Mouse (Mus musculus): ENCODE data around the gene Dqx1. TPM values are rescaled to one million over a fixed set of nuclear protein-coding genes. Genes with fewer than 3 reads are reported as not detected.

Gene Dqx1
- total RNA-seq, 1 experiment = 3.7 TPM

DNA sequence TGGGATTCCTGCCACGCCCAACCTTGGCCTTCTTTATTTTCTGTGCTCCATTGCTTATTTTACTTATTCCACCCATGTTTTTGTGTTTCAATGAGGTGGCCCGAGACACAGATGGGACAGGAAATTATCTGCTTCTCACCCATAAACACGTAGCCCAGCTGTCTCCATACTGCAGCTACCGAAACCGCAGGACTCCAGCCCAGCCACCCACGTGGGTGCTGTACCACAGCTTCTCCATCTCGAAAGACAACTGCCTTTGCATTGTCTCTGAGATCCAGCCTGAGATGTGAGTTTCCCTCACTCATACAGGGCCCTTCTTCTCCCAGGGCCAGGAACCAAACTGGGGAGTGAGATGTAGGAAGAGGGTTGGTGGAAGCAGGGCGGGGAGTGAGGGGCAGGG, 8.4 kb downstream of the Dqx1 start:
- no peak overlapping the region for H3K4me3 ChIP-seq (ENCODE audit: insufficient read depth in 1 of 2, low read depth in 1 of 2, low read length in 2 of 2, poor library complexity in 1 of 2, severe bottlenecking in 1 of 2)
- in situ Hi-C loops (cut with MboI; ENCODE audit: low sequenced_read_pairs in 2 of 2, unreplicated experiment in 2 of 2) = loop anchor here (25.0 kb wide), 2 partner anchors 646 to 1521 kb away; partner anchors contain the start of genes Cyp26b1 (in 1 of the 2) and Vax2 (in 1 of the 2)
- no peak for TF ChIP-seq ZNF384 (IDR thresholded peaks at IDR 0.05; ENCODE audit: low read depth, low read length)
- TF ChIP-seq ZC3H11A (IDR thresholded peaks at IDR 0.05; ENCODE audit: borderline replicate concordance, low read depth, low read length) = no peak
- TF ChIP-seq MAFK (IDR thresholded peaks at IDR 0.05; ENCODE audit: insufficient read depth, low read depth, low read length) = no peak
- TF ChIP-seq HCFC1 (IDR thresholded peaks at IDR 0.05; ENCODE audit: borderline replicate concordance, insufficient read depth, low read length) = no peak
- no peak for TF ChIP-seq CHD2 (IDR thresholded peaks at IDR 0.05; ENCODE audit: low read depth, low read length)

DNA sequence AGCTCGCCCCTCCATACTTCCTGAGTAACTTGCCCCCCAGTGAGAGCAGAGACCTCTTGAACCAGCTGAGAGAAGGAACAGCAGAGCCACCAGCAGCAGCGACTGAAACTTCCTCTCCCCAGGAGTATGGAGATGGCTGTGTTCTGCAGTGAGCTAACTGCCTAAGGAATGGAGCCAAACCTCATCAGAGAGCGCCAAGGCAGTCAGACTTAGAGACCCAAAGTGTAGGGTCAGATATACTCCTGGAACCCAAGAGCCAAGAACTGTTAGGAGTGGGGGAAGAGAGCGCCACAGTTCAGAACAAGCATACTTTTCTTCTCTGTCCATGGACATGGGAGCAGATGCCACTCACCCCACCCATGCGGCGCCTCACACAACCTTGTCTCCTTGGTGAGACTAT, 8.8 kb downstream of the Dqx1 start:
- no peaks in the 10 kb centered on the region for H3K36me3 ChIP-seq (ENCODE audit: control insufficient read depth, insufficient read depth, low read length, poor library complexity, severe bottlenecking)
- in situ Hi-C loops (cut with MboI; ENCODE audit: low sequenced_read_pairs in 2 of 2, unreplicated experiment in 2 of 2) = loop anchor here (25.0 kb wide), 2 partner anchors 646 to 1521 kb away; partner anchors contain the start of genes Cyp26b1 (in 1 of the 2) and Vax2 (in 1 of the 2)
- H3K4me1 ChIP-seq (ENCODE audit: control insufficient read depth in 2 of 2, insufficient read depth in 2 of 2, low read length in 2 of 2, poor library complexity in 1 of 2) = peaks cover 0 to 3% of the 10 kb centered on the region in 2 experiments; a peak in 1 of 4 replicates
- H3K4me3 ChIP-seq (ENCODE audit: insufficient read depth in 1 of 2, low read depth in 1 of 2, low read length in 2 of 2, poor library complexity in 1 of 2, severe bottlenecking in 1 of 2) = no peak overlapping the region
- no peaks in the 10 kb centered on the region for H3K9me3 ChIP-seq (ENCODE audit: control insufficient read depth, insufficient read depth, low read depth, low read length)
- H3K27ac ChIP-seq (ENCODE audit: insufficient read depth, low read depth, low read length, poor library complexity, severe bottlenecking) = no peak overlapping the region
- H3K9ac ChIP-seq (ENCODE audit: insufficient read depth, low read depth, low read length, poor library complexity, severe bottlenecking) = no peak overlapping the region
- no peak for TF ChIP-seq MAFK (IDR thresholded peaks at IDR 0.05; ENCODE audit: insufficient read depth, low read depth, low read length)
- TF ChIP-seq HCFC1 (IDR thresholded peaks at IDR 0.05; ENCODE audit: borderline replicate concordance, insufficient read depth, low read length) = no peak
- no peak for TF ChIP-seq CHD2 (IDR thresholded peaks at IDR 0.05; ENCODE audit: low read depth, low read length)
- no peak for TF ChIP-seq ZNF384 (IDR thresholded peaks at IDR 0.05; ENCODE audit: low read depth, low read length)
- TF ChIP-seq ZC3H11A (IDR thresholded peaks at IDR 0.05; ENCODE audit: borderline replicate concordance, low read depth, low read length) = no peak
- no peak for DNase-seq (ENCODE audit: low read depth, low spot score)

More for the DNA sequence above, 8.4 kb downstream of the Dqx1 start:
- DNase-seq (ENCODE audit: low read depth, low spot score) = no peak
- Histone ChIP-seq H3K9ac (ENCODE audit: insufficient read depth, low read depth, low read length, poor library complexity, severe bottlenecking) (no peak overlapping the region), H3K9me3 (ENCODE audit: control insufficient read depth, insufficient read depth, low read depth, low read length) (no peaks in the 10 kb centered on the region), H3K36me3 (ENCODE audit: control insufficient read depth, insufficient read depth, low read length, poor library complexity, severe bottlenecking) (no peaks in the 10 kb centered on the region), H3K4me1 (ENCODE audit: control insufficient read depth in 2 of 2, insufficient read depth in 2 of 2, low read length in 2 of 2, poor library complexity in 1 of 2) (peaks cover 0 to 1% of the 10 kb centered on the region in 2 experiments; a peak in 1 of 4 replicates), H3K27ac (ENCODE audit: insufficient read depth, low read depth, low read length, poor library complexity, severe bottlenecking) (no peak overlapping the region)

DNA sequence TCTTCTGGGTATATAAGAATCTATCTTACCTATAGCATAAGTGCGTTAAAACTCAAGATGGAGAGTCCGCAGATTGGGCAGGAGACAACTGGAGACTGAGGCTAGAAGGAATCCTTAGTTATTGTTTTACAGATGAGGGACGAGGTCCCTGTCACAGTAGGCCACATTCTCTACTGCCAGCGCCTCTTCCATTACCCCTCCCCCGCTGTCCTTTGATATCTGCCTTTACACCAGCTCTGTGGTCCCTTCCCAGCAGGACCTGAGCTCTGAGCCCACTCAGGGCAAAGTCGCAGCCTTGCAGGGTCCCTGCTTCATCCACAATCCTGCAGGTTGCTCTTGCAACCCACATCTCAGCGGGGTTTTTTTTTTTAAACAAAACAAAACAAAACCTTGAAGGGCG, 10.6 kb downstream of the Dqx1 start:
- Histone ChIP-seq H3K4me1 (ENCODE audit: control insufficient read depth in 2 of 2, insufficient read depth in 2 of 2, low read length in 2 of 2, poor library complexity in 1 of 2) (peaks cover 0 to 3% of the 10 kb centered on the region in 2 experiments; a peak in 1 of 4 replicates), H3K9ac (ENCODE audit: insufficient read depth, low read depth, low read length, poor library complexity, severe bottlenecking) (no peak overlapping the region), H3K4me3 (ENCODE audit: insufficient read depth in 1 of 2, low read depth in 1 of 2, low read length in 2 of 2, poor library complexity in 1 of 2, severe bottlenecking in 1 of 2) (peak overlapping the region in 1 of 2 experiments; percentile 43; a peak in 2 of 4 replicates), H3K36me3 (ENCODE audit: control insufficient read depth, insufficient read depth, low read length, poor library complexity, severe bottlenecking) (no peaks in the 10 kb centered on the region), H3K27ac (ENCODE audit: insufficient read depth, low read depth, low read length, poor library complexity, severe bottlenecking) (no peak overlapping the region), H3K9me3 (ENCODE audit: control insufficient read depth, insufficient read depth, low read depth, low read length) (no peaks in the 10 kb centered on the region)
- no peak for TF ChIP-seq MAFK (IDR thresholded peaks at IDR 0.05; ENCODE audit: insufficient read depth, low read depth, low read length)
- 0 out of 2 replicates have a peak, but pooled peaks have one; percentile 32 for TF ChIP-seq ZNF384 (IDR thresholded peaks at IDR 0.05; ENCODE audit: low read depth, low read length)
- no peak for TF ChIP-seq CHD2 (IDR thresholded peaks at IDR 0.05; ENCODE audit: low read depth, low read length)
- in situ Hi-C loops (cut with MboI; ENCODE audit: low sequenced_read_pairs in 2 of 2, unreplicated experiment in 2 of 2) = loop anchor here (25.0 kb wide), 2 partner anchors 644 to 1519 kb away; partner anchors contain the start of genes Cyp26b1 (in 1 of the 2) and Vax2 (in 1 of the 2)
- DNase-seq (ENCODE audit: low read depth, low spot score) = no peak

DNA sequence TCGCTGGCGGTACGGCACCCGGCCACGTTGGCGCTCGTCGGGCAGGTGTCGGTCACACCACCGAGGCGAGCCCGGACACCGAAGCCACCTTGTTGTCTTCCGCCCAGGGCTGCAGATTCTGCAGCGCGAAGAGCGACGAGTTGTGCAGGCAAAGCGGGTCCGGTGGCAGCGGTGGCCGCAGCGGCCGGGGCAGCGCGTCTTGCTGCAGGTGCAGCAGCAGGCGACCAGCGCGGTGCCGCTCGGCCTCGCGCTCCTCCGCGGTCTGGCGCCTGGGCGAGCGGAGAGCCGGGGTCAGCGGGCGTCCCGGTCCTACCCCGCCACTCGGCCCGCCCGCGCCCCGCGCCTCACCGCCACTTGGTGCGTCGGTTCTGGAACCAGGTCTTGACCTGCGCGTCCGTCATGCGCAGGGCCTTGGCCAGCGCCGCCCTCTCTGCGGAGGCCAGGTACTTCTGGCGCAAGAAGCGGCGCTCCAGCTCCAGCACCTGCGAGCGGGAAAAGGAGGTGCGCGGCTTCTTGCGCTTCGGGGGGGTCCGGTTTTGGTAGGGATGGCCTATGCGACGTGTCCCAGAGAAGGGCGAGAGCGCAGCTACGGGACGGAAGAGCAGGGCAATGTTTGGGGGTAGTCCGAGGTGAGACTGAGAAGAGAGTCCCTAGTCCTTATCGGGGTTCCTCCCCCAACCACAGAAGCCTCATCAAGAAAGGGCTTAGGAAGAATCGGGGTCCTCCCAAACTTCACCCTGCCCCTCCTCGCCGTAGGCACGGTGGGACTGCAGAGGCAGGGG, 11.3 kb downstream of the Dqx1 start:
- TF ChIP-seq ZC3H11A (IDR thresholded peaks at IDR 0.05; ENCODE audit: borderline replicate concordance, low read depth, low read length) (no peak), CHD2 (IDR thresholded peaks at IDR 0.05; ENCODE audit: low read depth, low read length) (no peak), MAFK (IDR thresholded peaks at IDR 0.05; ENCODE audit: insufficient read depth, low read depth, low read length) (no peak), HCFC1 (IDR thresholded peaks at IDR 0.05; ENCODE audit: borderline replicate concordance, insufficient read depth, low read length) (no peak), ZNF384 (IDR thresholded peaks at IDR 0.05; ENCODE audit: low read depth, low read length) (no peak)
- Histone ChIP-seq H3K4me1 (ENCODE audit: control insufficient read depth in 2 of 2, insufficient read depth in 2 of 2, low read length in 2 of 2, poor library complexity in 1 of 2) (peaks cover 0 to 3% of the 10 kb centered on the region in 2 experiments; a peak in 1 of 4 replicates), H3K9ac (ENCODE audit: insufficient read depth, low read depth, low read length, poor library complexity, severe bottlenecking) (no peak overlapping the region), H3K36me3 (ENCODE audit: control insufficient read depth, insufficient read depth, low read length, poor library complexity, severe bottlenecking) (no peaks in the 10 kb centered on the region), H3K9me3 (ENCODE audit: control insufficient read depth, insufficient read depth, low read depth, low read length) (no peaks in the 10 kb centered on the region), H3K27ac (ENCODE audit: insufficient read depth, low read depth, low read length, poor library complexity, severe bottlenecking) (no peak overlapping the region), H3K4me3 (ENCODE audit: insufficient read depth in 1 of 2, low read depth in 1 of 2, low read length in 2 of 2, poor library complexity in 1 of 2, severe bottlenecking in 1 of 2) (peak overlapping the region; percentile 43 to 62)
- in situ Hi-C loops (cut with MboI; ENCODE audit: low sequenced_read_pairs in 2 of 2, unreplicated experiment in 2 of 2) = loop anchor here (25.0 kb wide), 2 partner anchors 643 to 1518 kb away; partner anchors contain the start of genes Cyp26b1 (in 1 of the 2) and Vax2 (in 1 of the 2)
- DNase-seq (ENCODE audit: low read depth, low spot score) = no peak

Measured in ES-E14 (cell line).